Mouse (Mus musculus) olfactory bulb, adult 2 months (tissue): Measurements from ENCODE around the gene Ptprf. TPM values are rescaled to one million over a fixed set of nuclear protein-coding genes. Genes with fewer than 3 reads are reported as not detected.
A peak's percentile ranks its signal among the peaks of the same experiment; 100 is the strongest.

Source experiments
- H3K27ac ChIP-seq: fragments of 200-500 bp; 2 replicates; pipeline ENCODE4 v1.5.1; 2012; ENCODE audit warnings: low read depth, low read length; ENCODE audit not compliant: insufficient read depth
- H3K4me1 ChIP-seq: fragments of 200-500 bp; 2 replicates; pipeline ENCODE4 v1.6.1; 2012; ENCODE audit warnings: low read length; ENCODE audit not compliant: control insufficient read depth, insufficient read depth
- H3K4me3 ChIP-seq: fragments of 200-500 bp; 2 replicates; pipeline ENCODE4 v1.5.1; 2012; ENCODE audit warnings: mild to moderate bottlenecking, low read depth, low read length, moderate library complexity; ENCODE audit not compliant: insufficient read depth
- CTCF ChIP-seq: fragments of 200-500 bp; IDR thresholded peaks from 2 replicates; pipeline ENCODE4 v1.5.1; 2012; ENCODE audit warnings: low read depth, mild to moderate bottlenecking, low read length, moderate library complexity; ENCODE audit not compliant: insufficient read depth
- POLR2A ChIP-seq: fragments of 200-500 bp; IDR thresholded peaks from 2 replicates; pipeline ENCODE4 v1.6.1; 2012; ENCODE audit warnings: mild to moderate bottlenecking, low read depth, low read length, moderate library complexity; ENCODE audit not compliant: insufficient read depth
- WGBS: fragments of 180-500 bp; shearing (Covaris S2); methylation state at CpG from one replicate; pipeline ENCODE4 v1.1.7; 2018; 5-methylcytosine and 5-hydroxymethylcytosine counted together
- polyA plus RNA-seq: library from polyadenylated mRNA; stranded (reverse); fragments of >200 nt; gene quantifications from 2 replicates; pipeline ENCODE4 v1.2.4, GENCODE M21; 2012; ENCODE audit warnings: low replicate concordance; ENCODE audit not compliant: missing spikeins, insufficient read depth, insufficient read length

Gene Ptprf
- polyA plus RNA-seq, 1 experiment, result not detected

DNA sequence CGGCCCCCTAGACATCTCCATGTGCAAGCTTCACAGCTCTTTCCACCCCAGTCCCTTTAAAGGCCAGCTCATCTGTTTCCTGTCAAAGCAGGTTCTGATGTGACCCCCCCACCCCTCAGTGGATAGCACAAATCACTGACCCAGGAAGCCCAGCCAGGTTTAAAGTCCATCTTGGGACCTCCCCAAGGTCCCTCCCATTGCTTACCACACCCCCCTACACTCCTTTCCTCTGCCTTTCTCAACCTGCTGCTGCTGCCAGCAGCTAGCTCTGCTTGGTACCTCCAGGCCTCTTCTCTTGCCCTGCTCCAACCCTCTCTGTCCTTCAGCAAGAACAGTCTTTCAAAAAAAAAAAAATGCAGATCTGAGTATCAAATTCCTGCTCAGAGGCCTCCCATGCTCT lies 76.3 kb downstream of the Ptprf start:
- Histone ChIP-seq H3K27ac (no peak overlapping the region), H3K4me1 (peaks cover 4% of the 10 kb centered on the region; the same call in 1 of the 2 replicates), H3K4me3 (no peak overlapping the region)
- 96% methylated on average over 1 of the region's 1 CpGs for WGBS
- TF ChIP-seq POLR2A, result no peak
- TF ChIP-seq CTCF, result no peak

DNA sequence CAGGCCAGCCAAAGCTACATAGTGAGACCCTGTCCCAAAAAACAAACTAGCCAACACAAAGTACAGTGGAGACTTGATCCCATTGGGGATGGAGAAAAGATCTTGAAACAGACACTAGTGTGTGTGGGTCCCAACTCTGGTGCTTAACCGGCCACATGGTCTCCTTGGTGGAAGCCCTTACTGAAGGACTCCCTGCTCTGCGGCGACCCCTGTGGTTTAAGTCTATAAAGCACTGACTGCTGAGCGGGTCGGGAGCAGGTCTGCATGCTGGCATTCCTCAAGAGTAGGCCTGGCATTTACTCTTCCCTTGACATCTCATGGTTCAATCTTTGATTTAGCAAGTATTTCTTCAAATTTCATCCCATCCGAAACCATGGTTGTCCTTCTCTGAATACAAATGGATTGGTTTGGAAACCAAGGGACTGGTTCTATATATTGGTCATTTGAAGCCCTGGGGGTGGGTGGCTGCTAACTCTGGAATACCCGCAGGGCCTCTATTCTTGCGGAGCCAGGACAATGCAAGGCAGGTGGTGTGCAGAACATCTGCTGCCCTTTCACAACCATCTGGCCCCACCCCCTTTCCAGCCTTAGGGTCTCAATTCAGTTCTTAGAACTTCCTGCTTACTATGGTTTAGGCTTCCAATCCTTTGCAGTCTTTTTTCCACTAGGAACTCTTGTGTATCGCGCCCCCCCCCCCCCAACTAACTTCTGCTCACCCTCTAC lies 84.1 kb downstream of the Ptprf start:
- no peak overlapping the region for H3K27ac ChIP-seq
- TF ChIP-seq POLR2A (no peak), CTCF (no peak)
- WGBS, result 80% methylated on average over 10 of the region's 10 CpGs

DNA sequence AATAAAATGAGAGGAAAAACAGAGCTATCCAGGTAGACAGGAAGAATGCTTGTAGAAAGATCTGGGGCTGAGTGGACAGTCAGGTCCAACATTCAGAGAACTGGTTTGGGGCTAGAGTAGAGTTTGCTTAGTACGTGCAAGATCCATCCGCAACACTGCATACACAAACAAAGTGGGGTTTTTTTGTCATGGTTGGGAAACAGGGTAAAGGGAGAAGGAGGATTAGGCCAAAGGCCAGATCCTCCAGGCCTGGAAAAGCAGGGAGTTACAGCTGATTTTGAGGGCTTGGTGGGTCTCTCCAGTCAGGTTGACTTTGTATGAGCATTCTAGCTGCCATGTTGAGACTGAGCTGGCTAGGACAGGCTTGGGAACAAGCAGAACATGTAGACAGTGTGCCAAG lies 85.3 kb downstream of the Ptprf start:
- WGBS, result 84% methylated on average over 2 of the region's 2 CpGs

More for the DNA sequence above, 84.1 kb downstream of the Ptprf start:
- Histone ChIP-seq H3K4me3 (no peak overlapping the region), H3K4me1 (peaks cover 9% of the 10 kb centered on the region; the same call in 1 of the 2 replicates)

DNA sequence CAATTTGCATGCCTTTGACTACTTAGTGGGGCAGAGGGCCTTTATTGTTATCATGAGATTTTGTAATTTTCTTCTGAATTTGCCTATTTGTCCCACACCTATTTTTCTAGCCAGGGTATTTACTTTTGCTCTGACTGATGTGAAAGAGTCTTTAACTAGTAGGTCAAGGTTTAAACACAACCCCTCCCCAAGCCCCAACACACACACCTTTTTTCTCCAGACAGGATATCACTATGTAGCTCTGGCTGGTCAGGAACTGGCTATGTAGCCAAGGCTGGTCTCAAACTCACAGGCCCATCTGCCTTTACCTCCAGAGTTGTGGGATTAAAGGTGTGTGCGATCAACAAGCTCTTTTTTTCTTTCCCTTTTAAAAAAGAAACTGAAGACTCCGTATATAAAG lies 92.1 kb downstream of the Ptprf start:
- no peak for TF ChIP-seq POLR2A
- TF ChIP-seq CTCF, result no peak
- peaks cover 3% of the 10 kb centered on the region; the same call in 1 of the 2 replicates for H3K4me1 ChIP-seq
- 89% methylated on average over 2 of the region's 2 CpGs for WGBS
- no peak overlapping the region for H3K27ac ChIP-seq
- no peak overlapping the region for H3K4me3 ChIP-seq

More for the DNA sequence above, 85.3 kb downstream of the Ptprf start:
- TF ChIP-seq CTCF, result no peak
- H3K4me3 ChIP-seq, result no peak overlapping the region
- H3K4me1 ChIP-seq, result peaks cover 9% of the 10 kb centered on the region; the same call in 1 of the 2 replicates
- no peak overlapping the region for H3K27ac ChIP-seq

DNA sequence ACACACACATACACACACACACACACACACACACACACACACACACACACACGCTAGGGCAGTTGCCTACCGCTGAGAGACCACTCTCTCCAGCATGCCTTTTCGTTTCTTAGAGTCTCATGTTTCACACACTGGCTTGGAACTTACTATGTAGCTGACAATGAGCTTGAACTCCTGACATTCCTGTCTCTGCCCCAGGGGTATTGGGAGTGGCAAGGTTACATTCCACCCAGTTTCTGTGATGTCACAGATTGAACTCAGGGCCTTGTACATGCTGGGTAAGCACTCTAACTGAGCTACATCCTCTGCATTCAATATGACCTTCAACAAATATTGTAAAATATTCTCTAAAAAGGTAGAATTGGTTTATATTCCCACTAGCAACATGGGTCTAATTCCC lies 92.6 kb downstream of the Ptprf start:
- Histone ChIP-seq H3K4me3 (no peak overlapping the region), H3K4me1 (peaks cover 3% of the 10 kb centered on the region; the same call in 1 of the 2 replicates), H3K27ac (no peak overlapping the region)
- 85% methylated on average over 3 of the region's 3 CpGs for WGBS
- TF ChIP-seq CTCF (no peak), POLR2A (no peak)

DNA sequence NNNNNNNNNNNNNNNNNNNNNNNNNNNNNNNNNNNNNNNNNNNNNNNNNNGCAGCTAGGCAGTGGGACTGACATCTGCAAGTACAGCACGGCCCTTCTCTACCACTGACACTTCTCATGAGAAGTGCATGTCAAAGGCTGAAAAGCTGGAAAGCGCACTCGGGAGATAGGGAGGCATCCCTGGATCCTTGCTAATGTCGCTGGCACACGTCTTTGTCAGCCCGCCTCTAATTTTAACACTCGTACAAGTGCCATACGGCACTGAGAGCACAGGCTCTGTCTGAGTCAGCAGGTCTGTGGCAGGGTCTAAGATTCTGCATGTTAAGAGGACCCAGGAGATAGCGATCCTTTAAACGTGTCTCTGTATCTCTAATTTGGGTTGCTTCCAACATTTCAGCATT lies 95.0 kb downstream of the Ptprf start:
- 41% methylated on average over 10 of the region's 10 CpGs for WGBS
- no peak overlapping the region for H3K27ac ChIP-seq
- TF ChIP-seq POLR2A, result no peak
- no peak for TF ChIP-seq CTCF
- H3K4me1 ChIP-seq, result peaks cover 3% of the 10 kb centered on the region; the same call in 1 of the 2 replicates
- H3K4me3 ChIP-seq, result no peak overlapping the region

DNA sequence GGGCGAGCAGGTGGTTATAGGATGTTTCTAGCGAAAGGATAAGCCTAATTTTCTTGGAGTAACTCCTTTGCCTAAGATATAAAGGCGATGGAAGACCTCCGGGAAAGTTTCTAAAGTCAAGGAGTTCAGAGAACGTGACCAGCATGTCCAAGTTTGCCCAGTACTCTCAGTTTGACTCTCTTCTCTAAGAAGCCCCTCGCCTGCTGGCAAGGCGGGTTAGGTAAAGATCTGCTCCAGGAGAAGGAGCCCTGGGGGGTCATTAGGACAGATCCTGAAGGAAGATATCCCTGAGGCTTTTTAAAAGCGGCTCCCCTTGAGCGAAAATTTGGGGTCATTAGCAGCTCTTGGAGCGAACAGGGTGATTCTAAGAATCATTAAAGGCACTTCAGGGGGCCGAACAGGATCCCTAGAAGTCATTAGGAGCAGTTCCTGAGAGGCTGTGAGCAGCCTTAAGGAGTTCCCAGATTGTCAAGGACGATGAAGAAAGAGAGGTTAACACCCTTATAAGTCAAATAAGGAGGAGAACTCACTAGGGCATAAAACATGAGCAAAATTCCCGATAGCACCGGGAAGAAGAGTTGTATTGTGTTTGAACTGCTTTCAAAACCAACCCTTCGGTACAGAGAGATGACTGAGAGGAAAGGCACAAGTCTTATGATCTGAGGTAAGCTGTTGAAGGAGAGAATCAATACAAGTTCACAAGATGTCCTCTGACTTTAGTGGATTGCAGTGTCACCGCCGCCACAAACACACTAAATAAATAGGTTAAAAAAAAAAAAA lies 110.7 kb downstream of the Ptprf start:
- peaks cover 2% of the 10 kb centered on the region; the same call in 1 of the 2 replicates for H3K4me1 ChIP-seq
- H3K4me3 ChIP-seq, result peak overlapping the region; percentile 35
- TF ChIP-seq CTCF (no peak), POLR2A (no peak)
- 10% methylated on average over 17 of the region's 17 CpGs for WGBS
- H3K27ac ChIP-seq, result peak overlapping the region; percentile 74

DNA sequence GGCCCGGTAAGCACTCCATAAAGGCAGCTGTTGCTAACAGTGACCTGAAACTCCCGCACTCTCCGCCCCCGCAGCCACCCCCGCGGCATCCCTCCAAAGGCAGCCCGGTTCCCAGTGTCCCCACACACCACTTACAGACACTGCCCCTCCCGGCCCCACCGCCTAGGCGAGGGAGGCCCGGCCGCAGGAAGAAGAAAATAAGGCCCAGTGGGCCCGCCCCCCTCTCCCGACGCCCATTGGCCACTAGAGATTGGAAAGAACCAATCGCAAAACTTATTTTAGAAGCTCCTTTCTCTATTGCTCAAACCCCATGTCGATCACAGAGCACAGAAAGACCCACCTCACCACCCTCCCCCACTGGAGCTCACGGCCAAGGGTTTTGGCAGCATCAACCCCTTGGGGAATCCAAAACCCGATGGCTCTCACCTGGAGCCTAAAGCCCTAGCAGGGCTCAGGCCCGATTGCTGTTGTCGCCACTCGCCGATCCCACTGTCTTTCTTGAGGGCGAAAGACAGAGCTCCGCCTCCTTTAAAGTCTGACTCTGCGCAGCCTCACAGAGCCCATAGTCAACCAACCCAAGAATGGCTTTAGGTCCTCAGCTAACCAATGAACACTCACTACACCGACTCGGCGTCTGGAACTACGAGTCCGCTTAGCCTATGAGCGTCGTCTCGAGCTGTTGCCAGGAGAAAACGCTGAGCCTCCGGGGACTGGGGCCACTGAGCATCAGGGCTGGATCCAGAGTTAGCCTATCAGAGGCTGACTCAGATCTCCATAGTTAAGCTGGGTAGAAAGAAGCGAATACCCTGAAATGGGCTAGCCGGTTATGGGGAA lies 111.5 kb downstream of the Ptprf start, which contains the start of gene Kdm4a:
Gene Kdm4a, minus strand, starts transcription at position 577 of the 834 bp plus-strand sequence.
- 0% methylated on average over 38 of the region's 38 CpGs for WGBS
- peaks cover 2% of the 10 kb centered on the region; the same call in 1 of the 2 replicates for H3K4me1 ChIP-seq
- H3K27ac ChIP-seq, result peak within 1 kb of the TSS; percentile 98
- peak within 1 kb of the TSS; percentile 89 for H3K4me3 ChIP-seq
- TF ChIP-seq CTCF, result no peak
- TF ChIP-seq POLR2A, result peak; percentile 45; the same call in 1 of the 2 replicates

DNA sequence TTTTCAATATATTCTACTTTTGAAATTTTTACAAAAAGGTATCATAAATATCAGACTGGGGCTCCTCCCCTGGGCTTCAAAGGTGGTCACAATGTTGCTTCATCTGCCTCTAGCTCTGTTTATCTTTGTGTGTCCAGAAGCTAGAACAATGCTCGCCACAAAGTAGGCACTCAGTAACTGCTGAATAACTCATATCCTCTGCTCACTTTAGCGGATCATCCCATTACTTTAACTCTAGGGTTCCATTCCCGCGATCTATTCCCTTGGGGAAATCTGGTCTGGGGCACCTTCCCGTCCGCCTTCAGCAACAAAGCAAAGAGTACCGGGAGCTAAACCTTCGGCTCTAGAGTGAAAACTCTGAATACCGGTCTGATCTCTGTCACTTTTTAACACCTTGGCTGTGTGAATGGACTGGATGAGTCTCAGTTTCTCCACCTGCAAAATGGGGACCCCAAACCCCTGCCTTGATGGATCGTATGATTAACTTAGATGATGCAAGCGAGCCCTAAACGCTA lies 112.2 kb downstream of the Ptprf start:
- peaks cover 2% of the 10 kb centered on the region; the same call in 1 of the 2 replicates for H3K4me1 ChIP-seq
- WGBS, result under 1% methylated on average over 12 of the region's 12 CpGs
- H3K27ac ChIP-seq, result 0 out of 2 replicates have a peak overlapping the region, but pooled peaks have one; percentile 13
- peak overlapping the region; percentile 89 for H3K4me3 ChIP-seq
- TF ChIP-seq CTCF (no peak), POLR2A (no peak)
